Mouse (Mus musculus) embryonic facial prominence, embryonic 15.5 days (tissue): ENCODE measurements at regions not wholly inside any gene's neighbourhood (a gene's known extent, or its start where the extent isn't known, plus 50 kb on each side); places are given as distances from the start of the nearest gene placed in this dataset.
"Not testable (repeated sequence)": the region's sequence is repeated elsewhere in the genome, so short reads cannot be mapped to it uniquely, and the experiment has no call there.

Experiments
- ATAC-seq: fragments of 200-750 bp; cut with Nextera tagmentation; 2 replicates; pipeline ENCODE4 v1.8.0; 2017; ENCODE audit warnings: low read depth, moderate TSS enrichment; ENCODE audit not compliant: insufficient number of reproducible peaks, low FRiP score, low TSS enrichment
- H3K27ac ChIP-seq: fragments of 300-500 bp; sonication (generic); replicated peaks from 2 replicates; pipeline ENCODE4 v1.5.1; 2015; ENCODE audit warnings: mild to moderate bottlenecking, inconsistent platforms
- H3K27me3 ChIP-seq: fragments of 300-500 bp; sonication (generic); 2 replicates; pipeline ENCODE4 v1.6.1; 2015; ENCODE audit warnings: inconsistent platforms
- H3K36me3 ChIP-seq: fragments of 300-500 bp; sonication (generic); 2 replicates; pipeline ENCODE4 v1.6.1; 2015; ENCODE audit warnings: mild to moderate bottlenecking, inconsistent platforms
- H3K4me1 ChIP-seq: fragments of 300-500 bp; sonication (generic); 2 replicates; pipeline ENCODE4 v1.6.1; 2015; ENCODE audit warnings: inconsistent platforms
- H3K4me2 ChIP-seq: fragments of 300-500 bp; sonication (generic); replicated peaks from 2 replicates; pipeline ENCODE4 v1.6.1; 2015; ENCODE audit warnings: mild to moderate bottlenecking, inconsistent platforms
- H3K4me3 ChIP-seq: fragments of 300-500 bp; sonication (generic); replicated peaks from 2 replicates; pipeline ENCODE4 v1.5.1; 2015; ENCODE audit warnings: mild to moderate bottlenecking, inconsistent platforms
- H3K9ac ChIP-seq: fragments of 300-500 bp; sonication (generic); 2 replicates; pipeline ENCODE4 v1.6.1; 2015; ENCODE audit warnings: inconsistent platforms
- H3K9me3 ChIP-seq: fragments of 300-500 bp; sonication (generic); replicated peaks from 2 replicates; pipeline ENCODE4 v1.6.1; 2016; ENCODE audit warnings: inconsistent platforms
- WGBS: fragments of 180-500 bp; shearing (Covaris S2); methylation state at CpG from one replicate; pipeline ENCODE4 v1.1.7; 2015; 5-methylcytosine and 5-hydroxymethylcytosine counted together

GRCm38 (mm10) chr12:23325756-23326155 is 454.3 kb downstream of the Gm10330 start:
- H3K4me2 ChIP-seq, H3K36me3 ChIP-seq, H3K27me3 ChIP-seq, H3K27ac ChIP-seq, ATAC-seq, H3K9ac ChIP-seq, H3K4me1 ChIP-seq, H3K9me3 ChIP-seq, H3K4me3 ChIP-seq: not testable (repeated sequence)
- WGBS: 42% methylated on average over 2 of the region's 2 CpGs

- not testable (repeated sequence) for H3K36me3 ChIP-seq, H3K9me3 ChIP-seq, H3K27ac ChIP-seq, H3K27me3 ChIP-seq, H3K4me1 ChIP-seq, H3K9ac ChIP-seq
- peak; percentile 34; the same call in 1 of the 2 replicates for ATAC-seq
- WGBS: under 1% methylated on average over 22 of the region's 38 CpGs
- peak overlapping the region; percentile 51 for H3K4me2 ChIP-seq
- peak overlapping the region; percentile 41 for H3K4me3 ChIP-seq
Observed at GRCm38 (mm10) chr12:23315186-23315585, 464.9 kb downstream of the Gm10330 start.
